Mouse (Mus musculus) embryonic facial prominence, embryonic 13.5 days (tissue): Measurements from ENCODE around the gene Rnf32. TPM values are rescaled to one million over a fixed set of nuclear protein-coding genes. Genes with fewer than 3 reads are reported as not detected.

ENCODE experiments used
- ATAC-seq: fragments of 200-750 bp; cut with Nextera tagmentation; 2 replicates; pipeline ENCODE4 v1.8.0; 2017; ENCODE audit warnings: low read depth; ENCODE audit not compliant: insufficient number of reproducible peaks, insufficient read depth, low FRiP score, low TSS enrichment
- H3K27ac ChIP-seq: fragments of 300-500 bp; sonication (generic); 2 replicates; pipeline ENCODE4 v1.5.1; 2015; ENCODE audit warnings: moderate library complexity, mild to moderate bottlenecking, inconsistent platforms
- H3K27me3 ChIP-seq: fragments of 300-500 bp; sonication (generic); 2 replicates; pipeline ENCODE4 v1.6.1; 2015; ENCODE audit warnings: mild to moderate bottlenecking, inconsistent platforms
- H3K36me3 ChIP-seq: fragments of 300-500 bp; sonication (generic); 2 replicates; pipeline ENCODE4 v1.6.1; 2015; ENCODE audit warnings: mild to moderate bottlenecking, inconsistent platforms
- H3K4me1 ChIP-seq: fragments of 300-500 bp; sonication (generic); 2 replicates; pipeline ENCODE4 v1.6.1; 2015; ENCODE audit warnings: inconsistent platforms
- H3K4me2 ChIP-seq: fragments of 300-500 bp; sonication (generic); 2 replicates; pipeline ENCODE4 v1.6.1; 2015; ENCODE audit warnings: moderate library complexity, mild to moderate bottlenecking, inconsistent platforms
- H3K4me3 ChIP-seq: fragments of 300-500 bp; sonication (generic); 2 replicates; pipeline ENCODE4 v1.5.1; 2015; ENCODE audit warnings: mild to moderate bottlenecking, inconsistent platforms
- H3K9ac ChIP-seq: fragments of 300-500 bp; sonication (generic); 2 replicates; pipeline ENCODE4 v1.6.1; 2015; ENCODE audit warnings: mild to moderate bottlenecking, inconsistent platforms
- H3K9me3 ChIP-seq: fragments of 300-500 bp; sonication (generic); 2 replicates; pipeline ENCODE4 v1.6.1; 2016; ENCODE audit warnings: inconsistent platforms
- polyA plus RNA-seq: library from polyadenylated mRNA; unstranded; fragments of >200 nt; fragmentation: Nextera tagmentation; extraction: Ambion mirVana; gene quantifications from 2 replicates; pipeline ENCODE4 v1.2.1, GENCODE M21; 2015

Rnf32 gene
- polyA plus RNA-seq, 1 experiment from 2014 or later = 3.9 TPM

GRCm38 (mm10) chr5:29274746-29275145, 79.0 kb downstream of the Rnf32 start:
- H3K9me3 ChIP-seq = no peaks in the 10 kb centered on the region
- H3K9ac ChIP-seq = no peak overlapping the region
- H3K4me1 ChIP-seq = no peaks in the 10 kb centered on the region
- no peak for ATAC-seq
- no peaks in the 10 kb centered on the region for H3K27me3 ChIP-seq
- no peaks in the 10 kb centered on the region for H3K36me3 ChIP-seq
- H3K27ac ChIP-seq = no peak overlapping the region
- H3K4me2 ChIP-seq = no peak overlapping the region
- no peak overlapping the region for H3K4me3 ChIP-seq

Other genes with a start within 250 kb of the Rnf32 start
- 9.0 and 13.1 TPM in 2 replicates for gene Lmbr1, start 182.4 kb downstream of the Rnf32 start, polyA plus RNA-seq
- gene Nom1, start 238.7 kb downstream of the Rnf32 start, polyA plus RNA-seq = 27.9 and 28.0 TPM in 2 replicates